Mouse (Mus musculus) bone marrow macrophage, adult 2 months (primary cell): ENCODE data around the gene Rab31. TPM values are rescaled to one million over a fixed set of nuclear protein-coding genes. Genes with fewer than 3 reads are reported as not detected.

Source experiments
- H3K27ac ChIP-seq: 2 replicates; pipeline ENCODE4 v1.5.1; 2012; ENCODE audit warnings: low read depth, low read length; ENCODE audit not compliant: insufficient read depth
- H3K4me1 ChIP-seq: 2 replicates; pipeline ENCODE4 v1.6.1; 2012; ENCODE audit warnings: low read length; ENCODE audit not compliant: control insufficient read depth, insufficient read depth
- H3K4me3 ChIP-seq: 2 replicates; pipeline ENCODE4 v1.5.1; 2012; ENCODE audit warnings: mild to moderate bottlenecking, low read length, moderate library complexity; ENCODE audit not compliant: insufficient read depth
- CTCF ChIP-seq: IDR thresholded peaks from 2 replicates; pipeline ENCODE4 v1.5.1; 2012; ENCODE audit warnings: low read depth, mild to moderate bottlenecking, low read length, moderate library complexity
- POLR2A ChIP-seq: IDR thresholded peaks from 2 replicates; pipeline ENCODE4 v1.6.1; 2012; ENCODE audit warnings: mild to moderate bottlenecking, low read depth, low read length, borderline replicate concordance
- polyA plus RNA-seq: library from polyadenylated mRNA; stranded (reverse); fragments of >200 nt; gene quantifications from 2 replicates; pipeline ENCODE4 v1.2.4, GENCODE M21; 2012; ENCODE audit not compliant: missing spikeins, insufficient read depth, insufficient read length

The Rab31 gene
- polyA plus RNA-seq, 1 experiment: 128 TPM

- peaks cover 16% of the 10 kb centered on the region for H3K4me1 ChIP-seq
- no peak overlapping the region for H3K4me3 ChIP-seq
- no peak for TF ChIP-seq POLR2A
- TF ChIP-seq CTCF: no peak
- no peak overlapping the region for H3K27ac ChIP-seq
These were observed 9.3 kb downstream of the Rab31 start for GRCm38 (mm10) chr17:65763221-65763620.

GRCm38 (mm10) chr17:65757150-65757549, 15.4 kb downstream of the Rab31 start:
- TF ChIP-seq CTCF: no peak
- no peak for TF ChIP-seq POLR2A
- no peak overlapping the region for H3K27ac ChIP-seq
- H3K4me1 ChIP-seq: no peaks in the 10 kb centered on the region
- H3K4me3 ChIP-seq: no peak overlapping the region

DNA sequence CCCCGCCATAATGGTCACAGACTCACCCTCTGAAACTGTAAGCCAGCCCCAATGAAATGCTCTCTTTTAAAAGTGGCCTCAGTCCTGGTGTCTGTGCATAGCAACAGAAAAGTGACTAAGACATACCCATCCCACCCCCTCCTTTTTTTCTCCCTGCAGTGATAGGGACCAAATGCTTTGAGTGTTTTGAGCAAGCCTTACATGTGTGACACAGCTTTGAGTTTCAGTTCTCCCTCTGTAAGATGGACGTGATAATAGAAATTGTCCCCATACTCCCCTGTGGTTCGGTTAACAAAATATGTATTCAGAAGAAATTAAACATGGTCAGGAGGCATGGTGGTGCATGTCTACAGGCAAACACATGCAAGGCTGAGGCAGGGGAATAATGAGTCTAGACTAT, 16.7 kb downstream of the Rab31 start:
- Histone ChIP-seq H3K4me1 (no peaks in the 10 kb centered on the region), H3K27ac (no peak overlapping the region), H3K4me3 (no peak overlapping the region)
- TF ChIP-seq POLR2A (no peak), CTCF (no peak)

- Histone ChIP-seq H3K4me1 (peaks cover 3% of the 10 kb centered on the region), H3K27ac (no peak overlapping the region), H3K4me3 (no peak overlapping the region)
- TF ChIP-seq POLR2A (no peak), CTCF (no peak)
These were observed 19.4 kb downstream of the Rab31 start for GRCm38 (mm10) chr17:65753130-65753529.

DNA sequence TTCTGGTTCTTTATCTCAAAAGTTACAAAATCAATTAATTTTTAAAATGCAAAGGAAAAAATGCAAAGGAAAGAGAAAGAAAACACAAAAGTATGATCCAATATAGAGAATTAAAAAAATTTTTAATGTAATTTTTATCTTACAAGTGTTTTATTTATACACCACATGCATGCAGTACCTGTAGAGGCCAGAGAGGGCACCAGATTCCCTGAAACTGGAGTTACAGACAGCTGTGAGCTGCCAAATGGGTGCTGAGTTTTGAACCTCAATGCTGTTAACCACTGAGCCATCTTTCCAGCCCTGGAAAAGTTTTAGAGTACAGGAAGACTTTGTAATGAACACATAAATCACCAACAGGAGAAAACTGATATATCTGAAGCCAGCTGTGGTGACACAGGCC, 22.3 kb downstream of the Rab31 start:
- Histone ChIP-seq H3K4me3 (no peak overlapping the region), H3K27ac (no peak overlapping the region), H3K4me1 (peaks cover 5% of the 10 kb centered on the region)
- TF ChIP-seq CTCF (no peak; the same call in 1 of the 2 replicates), POLR2A (no peak)

GRCm38 (mm10) chr17:65749803-65750202, 22.7 kb downstream of the Rab31 start:
- TF ChIP-seq CTCF (no peak), POLR2A (no peak)
- Histone ChIP-seq H3K4me3 (no peak overlapping the region), H3K27ac (peak overlapping the region; percentile 21; the same call in 1 of the 2 replicates), H3K4me1 (peaks cover 5% of the 10 kb centered on the region)

DNA sequence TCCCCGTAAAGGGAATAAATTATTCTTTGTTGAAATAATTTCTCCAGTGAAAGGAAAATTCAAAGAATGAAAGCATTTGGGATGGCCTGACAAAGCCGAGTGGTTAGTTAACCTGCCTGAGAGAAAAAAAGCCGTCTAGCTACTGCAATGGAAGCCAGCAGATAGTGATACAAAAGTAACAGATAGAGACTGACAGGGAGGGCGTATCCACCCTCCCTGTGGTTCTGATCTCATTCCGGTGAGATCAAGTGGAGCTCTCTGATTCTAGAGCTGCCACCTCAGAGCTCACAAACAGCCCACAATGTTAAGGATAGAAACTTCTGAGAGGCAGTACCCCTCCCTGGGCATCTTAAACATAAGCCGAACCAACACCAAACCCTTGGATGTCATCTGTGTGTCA, 23.6 kb downstream of the Rab31 start:
- no peak overlapping the region for H3K4me3 ChIP-seq
- peaks cover 5% of the 10 kb centered on the region for H3K4me1 ChIP-seq
- TF ChIP-seq POLR2A (no peak), CTCF (no peak)
- H3K27ac ChIP-seq: no peak overlapping the region

DNA sequence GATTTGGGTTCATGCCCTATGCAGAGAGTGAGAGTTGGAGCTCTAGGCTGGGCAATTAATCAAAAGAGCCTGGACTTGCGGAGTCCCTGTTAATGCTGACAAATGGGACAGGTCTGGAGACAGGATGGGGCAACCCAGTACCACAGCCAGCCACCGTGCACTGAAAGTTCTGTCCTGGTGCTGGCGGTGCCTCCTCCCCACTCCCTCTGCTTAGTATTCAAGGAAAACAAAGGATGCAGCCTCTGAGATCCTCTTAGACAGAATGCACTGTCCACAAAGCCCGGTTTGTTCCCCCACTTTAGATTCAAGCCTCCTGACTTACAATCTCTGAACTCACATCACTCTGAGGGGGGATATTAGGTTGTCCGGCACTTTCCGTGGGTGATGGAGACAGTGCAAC, 26.2 kb downstream of the Rab31 start:
- no peak overlapping the region for H3K4me3 ChIP-seq
- H3K27ac ChIP-seq: no peak overlapping the region
- no peak for TF ChIP-seq CTCF
- no peak for TF ChIP-seq POLR2A
- H3K4me1 ChIP-seq: peaks cover 5% of the 10 kb centered on the region

GRCm38 (mm10) chr17:65743664-65744330, 28.8 kb downstream of the Rab31 start:
- TF ChIP-seq POLR2A (no peak), CTCF (no peak)
- Histone ChIP-seq H3K27ac (no peak overlapping the region), H3K4me1 (peaks cover 22% of the 10 kb centered on the region), H3K4me3 (no peak overlapping the region)

DNA sequence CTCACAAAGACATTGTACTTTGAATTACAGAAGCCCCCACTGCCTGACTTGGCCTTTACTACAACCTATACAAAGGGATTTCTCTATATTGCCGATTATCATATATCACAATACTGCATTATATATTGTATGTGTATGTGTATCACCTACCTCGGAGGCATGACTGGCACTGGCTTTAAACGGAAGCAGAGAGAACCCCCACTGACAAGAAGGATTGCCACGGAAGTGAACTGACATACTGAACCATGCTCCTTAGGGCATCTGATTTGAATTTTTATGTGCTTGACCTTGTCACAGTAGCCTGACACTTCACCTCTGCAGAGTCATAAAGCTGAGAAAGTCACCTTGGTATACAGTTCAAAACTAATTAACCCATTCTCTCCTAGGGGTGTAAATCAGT, 29.6 kb downstream of the Rab31 start:
- TF ChIP-seq CTCF (no peak), POLR2A (no peak)
- Histone ChIP-seq H3K4me1 (peaks cover 27% of the 10 kb centered on the region), H3K27ac (no peak overlapping the region), H3K4me3 (no peak overlapping the region)
